Mouse (Mus musculus) B cell, adult 2 months (primary cell): ENCODE results near the gene Mroh8.

Experiments
- DNase-seq, 2 experiments: peaks; one replicate each; pipeline ENCODE4 v3.0.0; 2022

Mroh8 gene

DNA sequence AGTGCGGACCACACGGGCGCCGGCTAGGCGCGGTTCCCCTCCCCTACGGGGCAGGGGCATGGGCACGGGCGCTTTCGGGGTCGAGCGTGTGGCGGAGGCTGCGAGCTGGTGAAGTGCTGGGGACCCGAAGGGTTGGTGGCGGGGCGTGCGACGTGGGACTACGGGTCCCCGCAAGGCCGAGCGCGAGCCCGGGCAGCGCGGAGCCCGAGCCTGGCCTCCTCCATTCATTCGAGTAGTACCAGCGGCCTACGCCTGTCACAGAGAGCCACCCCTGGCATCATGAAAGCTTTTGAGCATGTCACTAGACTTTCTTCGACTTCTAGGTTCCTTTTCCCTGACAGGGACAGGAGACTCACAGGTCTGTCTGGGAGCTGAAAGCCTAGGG, at the start of gene Mroh8:
TSS of gene Mroh8 (minus strand) at position 134 of the 385 bp plus-strand sequence.
- no peak for DNase-seq

DNA sequence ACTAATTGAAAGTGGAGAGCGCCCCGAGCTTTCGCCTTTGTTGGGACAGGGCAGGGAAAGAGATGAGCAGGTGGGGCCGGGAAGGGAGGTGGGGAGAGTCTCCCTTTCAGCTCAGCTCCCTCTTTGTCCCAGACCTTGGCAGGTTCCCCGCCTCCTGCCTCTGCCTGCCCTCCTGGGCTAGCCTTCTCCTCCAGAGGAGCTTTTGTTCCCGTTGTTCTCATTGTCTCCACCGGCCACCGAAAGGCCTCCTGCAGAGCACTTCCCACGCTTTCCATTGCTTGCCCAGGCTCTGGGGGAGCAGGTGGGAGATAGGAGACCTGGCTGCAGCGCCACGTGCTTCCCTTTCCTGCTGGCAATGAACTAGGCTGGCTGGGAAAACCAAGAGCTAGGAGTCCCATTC, 49.2 kb upstream of the Mroh8 start:
- no peak for DNase-seq

DNA sequence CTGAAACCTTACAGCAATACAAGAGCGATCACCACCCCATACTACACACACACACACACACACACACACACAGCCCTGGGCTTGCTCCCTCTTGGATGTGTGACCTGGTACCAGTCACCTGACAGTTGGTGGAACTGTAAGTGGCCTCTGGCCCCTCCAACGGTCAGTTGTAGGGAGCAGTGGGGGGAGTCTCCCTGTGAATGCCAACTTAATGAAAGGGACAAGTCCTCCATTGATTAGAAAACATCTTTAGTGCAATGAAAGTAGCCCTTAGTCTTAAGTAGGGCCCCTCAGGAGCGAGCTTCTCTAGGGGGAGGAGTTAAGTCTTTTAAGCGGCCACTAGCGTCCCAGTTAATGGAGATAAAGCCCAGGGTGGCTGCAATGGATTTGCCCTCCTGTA, 48.8 kb upstream of the Mroh8 start:
- no peak for DNase-seq

DNA sequence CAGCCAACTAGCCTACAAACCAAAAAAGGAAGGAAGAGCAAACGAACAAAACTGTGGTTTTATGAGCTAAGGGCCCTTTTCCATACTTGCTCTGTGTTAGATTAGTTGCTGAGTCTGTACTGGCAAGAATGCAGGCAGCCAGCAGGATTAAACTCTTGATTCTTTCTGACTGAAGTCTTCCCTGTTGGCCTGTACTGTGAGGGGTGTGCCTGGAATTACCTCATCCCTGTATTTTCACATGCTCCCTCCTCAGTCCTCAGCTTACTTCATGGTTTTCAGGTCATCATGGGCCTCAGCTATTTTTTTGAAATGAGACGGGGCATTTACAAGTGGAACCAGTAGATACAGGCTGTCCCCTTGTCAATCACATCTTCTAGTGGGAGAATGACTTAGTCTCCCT, 45.9 kb upstream of the Mroh8 start:
- DNase-seq, result no peak

DNA sequence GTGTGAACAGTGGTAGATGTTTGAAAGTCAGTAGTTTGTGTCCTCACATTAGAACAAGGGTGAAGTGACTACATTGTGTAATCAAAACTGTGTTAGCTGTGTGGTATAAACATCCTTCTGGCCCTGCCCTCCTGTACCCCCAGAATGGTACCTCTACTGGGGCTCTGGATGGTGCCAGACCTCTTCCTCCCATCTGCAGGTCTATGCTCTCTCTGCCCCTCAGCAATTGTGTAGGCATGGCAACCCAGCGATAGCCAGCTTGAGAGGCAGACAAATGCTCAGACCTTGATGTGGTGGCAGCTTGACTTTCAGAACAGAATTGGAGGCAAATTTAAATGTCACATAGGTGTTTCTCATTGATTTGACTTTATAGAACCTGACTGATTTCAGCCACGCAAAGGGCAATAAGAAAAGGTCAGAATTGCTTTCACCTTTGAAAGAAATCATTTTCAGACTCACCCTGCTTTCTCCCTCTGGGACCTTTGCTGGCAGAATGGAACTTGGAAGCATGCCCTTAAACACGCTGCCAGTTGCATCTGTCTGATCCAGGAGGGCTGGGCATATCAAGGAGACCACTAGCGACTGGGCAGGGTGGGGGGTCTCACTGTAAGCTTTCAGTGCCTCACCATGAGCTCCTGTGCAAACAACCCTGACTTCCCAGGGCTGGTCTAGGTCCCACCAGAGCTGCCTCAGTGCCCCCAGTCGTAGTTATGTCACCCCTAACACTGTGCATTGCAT, 42.8 kb upstream of the Mroh8 start:
- DNase-seq, result no peak

DNA sequence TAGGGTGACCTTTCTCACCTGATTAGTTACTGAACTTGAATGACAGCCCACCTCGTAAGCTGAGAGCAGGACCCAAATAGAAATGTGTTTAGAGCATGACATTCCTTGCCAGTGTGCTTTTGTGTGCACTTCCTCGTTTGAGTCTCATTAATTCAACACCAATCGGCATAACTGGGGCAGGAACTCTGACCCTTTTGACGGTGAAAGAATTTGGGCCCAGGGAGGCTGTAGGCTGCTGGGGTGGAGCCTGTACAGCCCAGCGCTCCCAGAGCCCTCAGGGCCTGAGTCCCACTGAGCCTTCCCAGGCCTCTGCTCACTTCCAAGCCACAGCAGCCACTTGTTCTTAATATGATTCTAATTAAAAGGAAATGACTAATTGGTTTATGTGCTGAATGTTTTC, 41.5 kb upstream of the Mroh8 start:
- no peak for DNase-seq

DNA sequence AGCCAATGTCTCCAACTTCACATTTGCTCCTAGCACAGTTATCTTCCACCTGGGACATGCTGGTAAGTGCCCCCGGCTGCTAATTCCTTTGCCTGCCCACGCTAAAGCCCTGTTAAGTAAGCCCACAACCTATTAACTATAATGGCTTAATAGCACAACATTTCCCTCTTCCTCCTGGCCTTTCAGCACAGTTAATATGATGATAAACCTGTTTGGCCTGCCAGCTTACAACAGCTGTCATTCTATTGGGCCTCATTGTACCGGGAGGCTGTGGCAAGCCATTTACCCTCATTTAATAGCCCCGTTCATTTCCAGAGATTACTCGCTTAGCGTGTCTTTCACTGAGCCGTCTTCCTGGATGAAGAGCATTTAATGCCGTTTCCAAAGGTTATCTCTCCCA, 40.8 kb upstream of the Mroh8 start:
- no peak for DNase-seq

DNA sequence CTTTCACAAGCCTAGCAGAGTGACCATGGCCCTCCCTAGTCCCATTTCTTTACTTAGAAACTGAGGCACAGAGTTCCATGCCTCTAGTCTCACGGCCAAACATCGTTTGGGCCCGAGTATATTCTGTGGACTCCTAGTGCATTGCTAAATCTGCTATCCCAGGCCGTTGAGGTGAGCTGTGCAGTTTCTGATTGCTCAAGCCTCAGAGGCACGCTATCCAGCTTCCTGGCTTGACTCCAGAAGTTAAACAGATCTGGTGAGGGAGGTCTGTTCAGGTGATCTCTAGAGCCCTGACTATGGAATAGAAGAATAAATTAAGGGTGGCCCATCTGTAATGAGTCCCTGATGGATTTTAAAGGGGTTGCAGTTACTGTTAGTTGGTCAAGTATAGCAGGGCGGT, 37.9 kb upstream of the Mroh8 start:
- DNase-seq, result no peak

DNA sequence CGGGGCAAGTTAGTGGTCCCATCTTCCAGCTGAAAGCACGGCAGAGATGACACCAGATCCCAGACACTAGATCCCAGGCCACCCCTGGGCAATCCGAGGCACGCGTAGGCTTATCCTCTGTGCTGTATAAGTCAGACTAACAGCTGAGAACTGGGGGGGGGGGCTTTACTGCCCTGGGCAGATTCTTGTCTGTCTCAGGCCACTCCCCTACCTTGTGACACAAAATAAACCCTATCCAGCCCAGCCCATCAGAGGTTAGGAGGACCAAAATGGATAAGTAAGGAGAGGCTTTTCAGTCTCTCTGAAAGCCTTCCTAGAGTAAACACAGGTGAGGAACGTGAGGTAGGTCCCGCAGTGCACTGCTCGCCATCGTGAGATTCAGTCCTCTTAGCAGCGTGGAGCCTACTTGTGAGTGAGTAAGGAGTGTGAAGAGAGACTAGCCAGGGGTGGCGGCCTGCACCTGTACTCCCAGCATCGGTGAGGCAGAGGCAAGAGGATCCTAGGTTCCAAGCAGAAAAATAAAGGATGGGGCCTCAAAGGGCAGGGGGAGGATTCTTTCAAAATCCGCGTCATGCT, 37.1 kb upstream of the Mroh8 start:
- no peak for DNase-seq

DNA sequence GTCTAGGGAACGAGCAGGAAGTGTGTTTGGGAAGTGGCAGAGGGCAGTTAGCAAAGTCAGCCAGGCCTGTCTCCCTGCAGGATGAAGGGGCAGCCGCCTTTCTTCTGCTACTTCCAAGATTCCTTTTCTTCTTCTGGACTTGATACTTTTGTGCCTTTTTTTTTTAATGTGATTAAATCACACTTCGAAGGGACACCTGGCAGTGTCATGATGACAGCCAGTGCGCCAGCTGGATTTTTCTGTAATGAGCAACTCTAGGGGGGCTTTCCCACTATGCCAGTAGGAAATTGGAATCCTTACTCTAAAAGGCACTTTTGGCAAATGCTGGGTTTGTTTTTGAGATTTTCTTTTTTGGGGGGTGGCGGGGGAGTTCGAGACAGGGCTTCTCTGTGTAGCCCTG, 36.1 kb upstream of the Mroh8 start:
- no peak for DNase-seq

DNA sequence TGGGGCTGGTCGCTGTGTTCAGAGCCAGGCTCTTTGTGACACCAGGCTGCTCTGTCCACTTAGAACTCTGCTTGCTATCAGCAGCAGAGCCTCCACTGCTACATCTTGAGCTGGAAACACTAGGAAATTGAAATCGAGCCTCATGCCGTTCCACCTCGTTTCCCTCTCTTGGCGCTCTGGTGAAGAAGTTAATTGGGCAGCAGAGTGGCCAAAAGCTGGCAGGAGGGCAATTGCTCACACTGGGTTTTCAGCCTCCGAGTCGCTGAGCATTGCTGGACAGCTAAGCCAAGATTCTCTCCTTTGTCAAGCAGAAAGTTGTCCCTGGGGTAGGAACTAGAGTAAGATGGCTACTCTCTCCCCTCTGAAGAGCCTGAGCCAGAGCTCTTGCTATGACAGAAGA, 35.0 kb upstream of the Mroh8 start:
- DNase-seq, result no peak

DNA sequence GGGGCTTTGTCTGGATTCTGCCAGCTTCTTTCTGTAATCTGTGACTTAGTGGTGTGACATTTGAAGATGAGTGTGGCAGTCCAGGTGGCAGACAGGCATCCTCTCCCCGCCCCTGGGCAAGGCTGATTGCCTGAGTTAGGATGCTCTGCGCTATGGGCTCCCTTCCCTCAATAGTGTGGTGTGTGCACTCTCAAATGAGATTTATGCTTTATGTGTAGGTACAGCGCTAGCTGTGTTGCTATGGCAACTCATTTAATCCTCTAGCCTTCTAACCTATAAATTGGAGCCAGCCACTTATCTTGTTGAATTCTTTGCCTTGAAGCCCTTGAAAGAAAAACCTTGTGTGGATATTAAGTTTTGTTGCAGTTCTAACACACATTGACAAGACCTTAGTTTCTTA, 34.4 kb upstream of the Mroh8 start:
- no peak for DNase-seq

DNA sequence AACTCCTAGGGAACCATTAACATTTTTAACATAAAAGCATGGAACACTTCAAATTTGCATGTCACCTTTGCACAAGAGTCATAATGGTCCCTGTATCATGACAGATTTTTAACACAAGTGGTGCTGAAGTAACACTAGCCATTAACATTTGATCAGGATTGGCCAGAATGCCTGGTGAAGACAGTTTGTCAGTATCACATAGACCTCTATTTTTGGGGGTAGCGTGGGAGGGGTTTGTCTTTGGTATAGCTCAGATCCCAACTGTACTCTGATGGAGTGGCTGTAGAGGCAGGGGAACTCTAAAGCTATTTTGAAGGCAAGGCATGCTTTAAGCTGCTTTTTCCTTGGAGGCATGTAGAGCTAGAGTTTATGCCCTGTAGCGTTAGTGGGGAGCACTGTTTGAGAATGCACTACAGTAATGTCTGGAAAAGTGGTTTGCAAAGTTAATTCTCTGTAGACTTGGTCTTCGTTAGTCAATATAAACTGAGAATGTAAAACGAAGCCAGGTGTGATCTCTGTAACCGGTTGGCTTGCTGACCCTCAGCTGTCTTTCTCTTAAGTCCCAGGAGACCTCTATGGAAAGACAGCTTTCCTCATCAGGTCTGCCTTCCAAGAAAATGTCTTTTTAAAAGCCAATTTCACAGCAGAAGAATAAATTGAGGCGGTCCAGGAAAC, 31.8 kb upstream of the Mroh8 start:
- DNase-seq, result no peak

DNA sequence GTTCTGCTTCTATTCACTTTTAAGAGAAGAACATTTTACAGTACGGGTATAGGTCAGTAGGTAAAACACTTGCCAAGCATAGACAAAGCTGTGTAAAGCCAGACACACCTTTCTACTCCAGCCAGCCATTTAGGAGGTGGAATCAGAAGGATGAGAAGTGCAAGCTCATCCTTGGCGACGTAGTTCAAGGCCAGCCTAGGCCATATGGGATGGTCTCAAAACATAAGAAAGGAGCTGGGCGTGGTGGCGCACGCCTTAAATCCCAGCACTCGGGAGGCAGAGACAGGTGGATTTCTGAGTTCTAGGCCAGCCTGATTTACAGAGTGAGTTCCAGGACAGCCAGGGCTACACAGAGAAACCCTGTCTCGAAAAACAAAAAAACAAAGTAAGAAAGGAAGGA, 30.3 kb upstream of the Mroh8 start:
- no peak for DNase-seq

DNA sequence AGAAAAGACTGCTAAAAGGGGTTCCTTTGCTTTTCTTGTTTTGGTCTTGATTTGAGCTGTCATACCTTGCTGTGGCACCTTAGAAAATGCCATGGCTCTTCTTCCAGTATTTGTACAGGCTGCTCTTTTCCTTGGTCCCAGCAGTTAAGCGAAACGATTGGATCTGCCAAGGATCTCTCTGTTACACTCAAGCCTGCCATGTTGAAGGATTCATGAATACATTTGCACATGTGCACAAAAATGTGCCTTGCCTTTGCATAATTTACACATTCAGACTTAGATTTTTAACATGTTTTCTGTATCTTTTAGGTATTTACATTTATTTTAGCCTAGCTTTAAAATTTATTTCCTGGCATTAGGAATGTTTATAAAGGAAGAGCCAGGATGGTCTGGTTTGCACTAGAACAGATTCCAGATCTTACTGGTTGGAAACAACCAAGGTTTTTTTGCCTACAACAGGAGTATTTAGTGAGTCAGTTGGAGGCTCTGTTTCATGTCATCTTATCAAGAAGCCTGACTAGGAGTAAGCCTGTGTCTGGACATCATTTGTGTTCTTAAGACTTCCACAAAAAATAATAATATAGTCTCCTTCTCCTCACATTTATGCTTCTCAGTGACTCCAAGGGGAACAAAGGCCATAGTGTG, 29.0 kb upstream of the Mroh8 start:
- no peak for DNase-seq

DNA sequence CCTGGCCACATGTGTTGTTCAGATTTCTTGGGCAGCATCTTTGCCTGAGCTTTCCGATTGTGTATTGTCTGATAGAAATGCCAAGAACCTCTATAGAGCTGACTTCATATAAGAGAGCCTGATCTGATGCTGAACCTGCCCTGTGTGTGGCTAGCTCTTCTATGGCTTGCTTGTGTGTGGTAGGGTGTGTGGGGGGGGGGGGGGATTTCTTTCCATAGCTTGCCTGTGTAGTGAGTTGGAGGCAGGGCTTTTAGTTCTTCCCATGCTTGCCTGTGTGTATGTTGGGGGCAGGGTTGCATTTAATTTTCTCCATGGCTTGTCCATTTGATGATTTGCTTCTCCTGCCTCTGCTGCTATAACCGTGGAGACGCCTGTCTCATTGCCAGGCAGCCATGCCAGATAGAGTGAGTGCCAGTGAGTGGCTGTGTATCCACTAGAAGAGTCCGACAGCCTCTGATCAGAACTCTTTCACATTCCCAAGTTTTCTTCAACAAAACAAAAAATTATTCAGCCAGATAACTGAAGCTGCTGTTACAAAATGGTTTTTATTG, 28.4 kb upstream of the Mroh8 start:
- DNase-seq, result no peak

DNA sequence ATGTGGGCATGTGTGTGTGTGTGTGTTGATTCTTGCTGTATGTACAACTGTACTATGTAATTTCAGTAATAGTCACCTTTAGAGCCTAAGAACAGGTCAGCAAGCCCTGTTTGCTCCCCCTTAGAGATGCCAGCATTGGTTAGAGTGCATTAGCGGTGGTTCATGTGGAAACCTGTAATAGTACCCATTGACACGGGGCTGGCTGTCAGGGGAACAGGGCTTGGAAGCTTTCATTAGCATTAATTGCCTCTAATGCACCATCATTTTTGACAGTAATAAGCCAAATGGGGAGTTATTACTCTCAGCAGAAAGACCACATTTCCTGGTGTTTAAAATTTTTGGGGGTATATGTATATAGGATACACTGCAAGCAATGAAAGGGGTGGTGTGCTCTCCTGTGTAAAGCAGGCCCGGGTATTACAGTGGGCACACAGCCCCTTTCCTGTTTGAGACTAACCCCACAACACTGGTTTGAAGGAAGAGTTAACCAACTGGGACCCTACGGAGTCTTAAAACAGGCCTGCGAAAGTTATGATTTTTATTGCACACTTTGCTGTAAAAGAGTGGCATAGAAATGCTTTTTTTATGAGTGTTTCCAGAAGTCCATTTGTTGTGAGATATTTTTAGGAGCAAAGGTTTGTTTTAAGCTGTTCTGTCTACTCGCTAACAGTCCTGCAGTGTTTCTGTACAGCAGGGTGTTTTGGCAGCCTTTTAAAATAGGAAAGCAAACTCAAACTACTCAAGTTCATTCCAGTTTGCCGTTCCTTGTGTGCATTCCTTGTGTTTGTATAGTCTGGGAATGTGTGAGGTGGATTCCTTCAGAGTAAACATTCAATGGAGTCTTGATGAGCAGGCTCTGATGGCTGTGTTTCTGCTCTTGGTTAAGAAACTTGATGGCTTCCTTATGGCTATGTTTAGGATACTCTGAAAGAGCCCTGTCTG, 27.0 kb upstream of the Mroh8 start:
- DNase-seq, result no peak

DNA sequence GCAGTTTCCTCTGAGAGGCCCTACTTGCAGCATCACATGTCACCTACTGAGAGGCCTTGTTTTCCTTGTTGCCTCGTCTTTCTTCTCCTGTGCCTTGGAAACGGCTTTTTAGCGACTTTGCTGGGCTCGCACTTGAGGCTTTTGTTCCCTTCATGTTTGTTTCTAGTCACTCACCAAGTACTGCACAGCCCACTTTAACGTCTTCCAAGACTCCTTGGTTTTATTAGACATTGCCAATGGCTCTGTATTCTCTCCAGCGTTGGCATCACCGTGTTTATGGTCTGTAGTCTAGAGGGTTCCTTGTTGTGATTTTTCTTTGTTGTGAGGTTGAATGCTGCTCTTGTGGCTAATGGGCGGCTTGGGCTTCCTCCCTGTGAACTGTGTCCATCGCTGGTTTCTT, 23.7 kb upstream of the Mroh8 start:
- DNase-seq, result no peak

DNA sequence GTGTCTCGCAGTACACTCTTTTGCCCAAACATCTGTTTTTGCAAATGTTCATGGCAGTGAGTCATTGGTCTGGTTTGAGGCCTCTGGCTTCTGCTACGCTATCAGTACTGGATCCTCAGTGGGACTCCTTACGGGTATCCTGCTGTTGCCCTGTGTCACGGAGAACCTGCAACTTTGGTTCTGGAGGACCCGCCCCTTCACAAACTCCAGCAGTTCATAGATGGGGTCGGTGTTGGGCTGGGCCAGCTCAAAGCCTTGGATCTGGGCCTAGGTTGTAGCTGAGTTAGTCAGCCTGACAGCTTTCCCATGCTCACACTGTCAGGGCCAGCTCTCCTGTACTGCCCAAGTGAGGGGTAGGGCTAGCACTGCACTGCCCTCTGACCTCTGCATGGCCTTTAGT, 20.7 kb upstream of the Mroh8 start:
- no peak for DNase-seq

DNA sequence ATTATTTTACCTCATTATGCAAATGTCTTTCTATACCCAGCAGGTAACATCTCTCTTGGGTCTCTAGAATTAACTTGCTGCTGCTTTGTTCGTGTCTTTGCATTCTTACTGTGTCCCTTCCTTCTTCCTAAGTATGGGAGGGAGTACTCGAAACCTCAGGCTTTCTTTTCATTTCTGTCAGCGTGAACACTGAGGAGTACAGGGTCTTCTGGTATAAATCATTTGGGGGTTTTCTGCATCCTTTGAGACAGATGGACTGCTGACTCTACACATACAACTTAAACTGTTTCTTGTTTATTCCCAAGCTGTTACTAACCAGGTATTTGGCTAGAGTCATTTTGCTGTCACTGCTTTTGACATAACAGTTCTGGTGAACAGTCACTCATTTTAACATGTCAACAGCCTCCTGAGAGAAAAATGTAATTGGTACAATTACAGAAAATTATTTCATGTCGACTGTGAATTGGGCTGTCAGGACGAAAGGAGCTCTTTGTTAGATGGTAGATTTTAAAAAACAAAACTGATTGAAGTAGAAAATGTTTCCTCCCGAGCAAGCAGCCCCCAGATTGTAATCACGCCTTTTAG, 16.8 kb upstream of the Mroh8 start:
- no peak for DNase-seq

DNA sequence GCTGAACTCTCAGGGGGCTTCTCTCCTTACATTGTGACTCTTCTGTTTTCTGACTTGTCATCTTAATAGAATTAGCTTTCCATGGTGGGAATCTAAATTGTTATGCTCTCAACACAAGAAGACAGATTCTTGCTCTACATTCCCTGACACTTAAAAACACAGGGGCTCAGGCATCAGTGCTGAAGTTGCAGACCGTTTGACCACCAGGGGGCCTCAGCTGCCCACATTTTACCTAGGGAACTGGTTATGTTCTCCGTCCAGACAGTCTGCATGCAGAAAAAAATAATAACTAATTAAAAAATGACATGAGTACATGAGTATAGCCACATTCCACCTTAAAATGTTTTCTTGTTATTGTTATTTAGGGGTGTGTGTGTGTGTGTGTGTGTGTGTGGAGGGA, 12.7 kb upstream of the Mroh8 start:
- peak; percentile 78 to 82 for DNase-seq

DNA sequence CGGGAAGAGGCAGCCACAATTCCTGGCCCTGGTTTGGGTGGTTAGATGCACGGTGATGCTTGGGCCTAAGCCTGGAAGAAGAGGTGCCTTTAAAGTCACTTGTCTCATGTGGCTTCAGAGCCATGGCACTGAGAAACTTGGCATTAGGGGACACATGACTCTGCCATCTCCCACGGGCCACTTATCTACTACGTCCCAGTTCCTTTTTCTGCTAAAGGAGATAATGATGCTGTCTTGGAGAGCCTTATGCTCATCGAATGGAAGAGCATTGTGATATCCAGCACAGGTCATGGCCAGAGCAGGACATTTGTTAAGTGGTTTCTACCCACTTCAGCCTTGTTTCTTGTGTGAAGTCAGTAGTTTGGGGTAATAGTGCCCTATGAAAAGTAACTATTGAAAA, 9.6 kb upstream of the Mroh8 start:
- DNase-seq, result no peak
